Mouse (Mus musculus) forebrain, embryonic 12.5 days (tissue): Measurements from ENCODE around the gene Anapc15. TPM values are rescaled to one million over a fixed set of nuclear protein-coding genes. Genes with fewer than 3 reads are reported as not detected.

Experiments
- ATAC-seq: fragments of 200-750 bp; cut with Nextera tagmentation; 2 replicates; pipeline ENCODE4 v1.8.0; 2017; ENCODE audit warnings: moderate TSS enrichment; ENCODE audit not compliant: low FRiP score
- H3K27ac ChIP-seq: fragments of 300-500 bp; sonication (generic); 2 replicates; pipeline ENCODE4 v1.5.1; 2016; ENCODE audit warnings: mild to moderate bottlenecking
- H3K27me3 ChIP-seq: fragments of 300-500 bp; sonication (generic); 2 replicates; pipeline ENCODE4 v1.6.1; 2016; ENCODE audit warnings: mild to moderate bottlenecking
- H3K36me3 ChIP-seq: fragments of 300-500 bp; sonication (generic); replicated peaks from 2 replicates; pipeline ENCODE4 v1.6.1; 2016; ENCODE audit warnings: mild to moderate bottlenecking
- H3K4me1 ChIP-seq: fragments of 300-500 bp; sonication (generic); 2 replicates; pipeline ENCODE4 v1.6.1; 2016
- H3K4me2 ChIP-seq: fragments of 300-500 bp; sonication (generic); 2 replicates; pipeline ENCODE4 v1.6.1; 2016; ENCODE audit warnings: mild to moderate bottlenecking, moderate library complexity
- H3K4me3 ChIP-seq: fragments of 300-500 bp; sonication (generic); replicated peaks from 2 replicates; pipeline ENCODE4 v1.5.1; 2016; ENCODE audit warnings: mild to moderate bottlenecking
- H3K9ac ChIP-seq: fragments of 300-500 bp; sonication (generic); 2 replicates; pipeline ENCODE4 v1.6.1; 2016; ENCODE audit warnings: mild to moderate bottlenecking
- H3K9me3 ChIP-seq: fragments of 300-500 bp; sonication (generic); 2 replicates; pipeline ENCODE4 v1.6.1; 2016
- WGBS: fragments of 180-500 bp; shearing (Covaris S2); methylation state at CpG from one replicate; pipeline ENCODE4 v1.1.7; 2016; 5-methylcytosine and 5-hydroxymethylcytosine counted together
- polyA plus RNA-seq: library from polyadenylated mRNA; unstranded; fragments of >200 nt; fragmentation: Nextera tagmentation; extraction: Ambion mirVana; gene quantifications from 2 replicates; pipeline ENCODE4 v1.2.1, GENCODE M21; 2016

Anapc15 gene
- polyA plus RNA-seq, 1 experiment from 2014 or later, result 96.9 TPM

- H3K4me3 ChIP-seq, result no peak within 1 kb of the TSS
- H3K4me2 ChIP-seq, result no peak within 1 kb of the TSS
- no peaks in the 10 kb centered on the region for H3K9me3 ChIP-seq
- H3K27ac ChIP-seq, result no peak within 1 kb of the TSS
- no peaks in the 10 kb centered on the region for H3K27me3 ChIP-seq
- H3K4me1 ChIP-seq, result no peaks in the 10 kb centered on the region
- ATAC-seq, result no peak
- WGBS, result 90% methylated on average over 4 of the region's 4 CpGs
- no peak within 1 kb of the TSS for H3K9ac ChIP-seq
- H3K36me3 ChIP-seq, result no peaks in the 10 kb centered on the region
Measured at GRCm38 (mm10) chr7:101857094-101857493, 6.4 kb upstream of the Anapc15 start, which contains the start of gene Folr2. Folr2 (minus strand) TSS chr7:101857194.

DNA sequence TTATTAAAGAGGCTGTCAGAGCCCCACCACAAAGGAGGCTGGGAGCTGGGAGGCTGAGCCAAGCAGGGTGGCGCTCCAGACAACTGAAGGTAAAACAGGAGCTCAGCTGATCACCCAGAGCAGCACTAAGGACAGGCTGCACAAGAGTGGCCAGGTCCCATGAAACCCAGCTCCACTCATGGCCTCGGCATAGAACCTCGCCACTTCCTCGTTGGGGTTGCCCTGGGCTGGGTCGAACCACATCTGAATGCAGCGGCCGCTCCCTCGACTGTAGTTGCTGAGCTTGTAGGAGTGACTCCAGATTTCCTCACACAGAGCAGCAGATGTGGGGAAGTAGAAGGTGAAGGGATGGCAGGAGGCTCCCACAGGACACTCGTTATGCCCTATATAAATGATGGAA lies 5.2 kb upstream of the Anapc15 start:
- WGBS, result 87% methylated on average over 9 of the region's 9 CpGs
- no peak for ATAC-seq

GRCm38 (mm10) chr7:101860978-101861377 lies 2.5 kb upstream of the Anapc15 start:
- ATAC-seq, result no peak
- H3K27ac ChIP-seq, result no peak overlapping the region
- H3K4me1 ChIP-seq, result no peaks in the 10 kb centered on the region
- H3K9ac ChIP-seq, result no peak overlapping the region
- no peak overlapping the region for H3K4me3 ChIP-seq
- no peak overlapping the region for H3K4me2 ChIP-seq
- H3K27me3 ChIP-seq, result no peaks in the 10 kb centered on the region
- H3K9me3 ChIP-seq, result no peaks in the 10 kb centered on the region
- no peaks in the 10 kb centered on the region for H3K36me3 ChIP-seq

More for the DNA sequence above, 5.2 kb upstream of the Anapc15 start:
- Histone ChIP-seq H3K9ac (no peak overlapping the region), H3K27ac (no peak overlapping the region), H3K4me3 (no peak overlapping the region), H3K36me3 (no peaks in the 10 kb centered on the region), H3K4me2 (no peak overlapping the region), H3K4me1 (no peaks in the 10 kb centered on the region), H3K9me3 (no peaks in the 10 kb centered on the region), H3K27me3 (no peaks in the 10 kb centered on the region)

GRCm38 (mm10) chr7:101862291-101862690 lies 1.2 kb upstream of the Anapc15 start:
- Histone ChIP-seq H3K4me1 (no peaks in the 10 kb centered on the region), H3K9ac (no peak overlapping the region), H3K27ac (no peak overlapping the region), H3K9me3 (no peaks in the 10 kb centered on the region), H3K4me2 (no peak overlapping the region), H3K36me3 (no peaks in the 10 kb centered on the region), H3K4me3 (no peak overlapping the region), H3K27me3 (no peaks in the 10 kb centered on the region)
- ATAC-seq, result no peak
- 72% methylated on average over 3 of the region's 3 CpGs for WGBS

GRCm38 (mm10) chr7:101866491-101867265 lies 3.2 kb downstream of the Anapc15 start:
- Histone ChIP-seq H3K4me2 (no peak overlapping the region), H3K36me3 (no peaks in the 10 kb centered on the region), H3K9ac (no peak overlapping the region), H3K4me3 (no peak overlapping the region), H3K4me1 (peaks cover 4% of the 10 kb centered on the region), H3K9me3 (no peaks in the 10 kb centered on the region), H3K27me3 (no peaks in the 10 kb centered on the region), H3K27ac (no peak overlapping the region)
- ATAC-seq, result no peak
- WGBS, result 74% methylated on average over 11 of the region's 11 CpGs

GRCm38 (mm10) chr7:101867482-101867881 lies 4.0 kb downstream of the Anapc15 start:
- Histone ChIP-seq H3K9me3 (no peaks in the 10 kb centered on the region), H3K9ac (no peak overlapping the region), H3K4me3 (no peak overlapping the region), H3K36me3 (no peaks in the 10 kb centered on the region), H3K27ac (no peak overlapping the region), H3K4me2 (no peak overlapping the region), H3K27me3 (no peaks in the 10 kb centered on the region), H3K4me1 (peaks cover 4% of the 10 kb centered on the region)
- ATAC-seq, result no peak
- 92% methylated on average over 4 of the region's 4 CpGs for whole genome bisulfite sequencing

GRCm38 (mm10) chr7:101868241-101869162 lies 5.0 kb downstream of the Anapc15 start:
- Histone ChIP-seq H3K27me3 (no peaks in the 10 kb centered on the region), H3K4me1 (peaks cover 4% of the 10 kb centered on the region), H3K9ac (no peak overlapping the region), H3K4me3 (no peak overlapping the region), H3K9me3 (no peaks in the 10 kb centered on the region), H3K4me2 (no peak overlapping the region), H3K36me3 (no peaks in the 10 kb centered on the region), H3K27ac (peak overlapping the region; percentile 31)
- ATAC-seq, result no peak
- WGBS, result 53% methylated on average over 13 of the region's 13 CpGs

DNA sequence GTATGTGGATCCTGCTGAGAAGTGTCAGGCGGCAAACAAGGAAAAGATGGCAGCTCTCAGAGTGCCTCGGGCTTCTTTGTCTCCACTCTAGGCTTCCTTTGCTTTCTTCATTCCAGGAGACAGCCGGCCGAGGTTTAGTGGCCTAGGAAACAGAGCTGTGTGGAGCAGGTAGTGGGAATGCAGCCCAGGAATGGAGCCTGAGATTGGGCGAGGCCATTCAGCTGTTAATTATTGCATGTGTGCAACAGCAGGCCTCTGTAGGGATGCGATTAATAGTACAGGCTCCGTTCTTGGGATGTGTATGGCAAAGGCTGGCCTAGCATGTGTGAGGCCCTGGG lies 5.6 kb downstream of the Anapc15 start:
- Histone ChIP-seq H3K27me3 (no peaks in the 10 kb centered on the region), H3K36me3 (no peaks in the 10 kb centered on the region), H3K27ac (peak overlapping the region; percentile 31), H3K4me3 (no peak overlapping the region), H3K9me3 (no peaks in the 10 kb centered on the region), H3K4me2 (no peak overlapping the region), H3K4me1 (peaks cover 4% of the 10 kb centered on the region), H3K9ac (no peak overlapping the region)
- ATAC-seq, result no peak
- 61% methylated on average over 7 of the region's 7 CpGs for WGBS

DNA sequence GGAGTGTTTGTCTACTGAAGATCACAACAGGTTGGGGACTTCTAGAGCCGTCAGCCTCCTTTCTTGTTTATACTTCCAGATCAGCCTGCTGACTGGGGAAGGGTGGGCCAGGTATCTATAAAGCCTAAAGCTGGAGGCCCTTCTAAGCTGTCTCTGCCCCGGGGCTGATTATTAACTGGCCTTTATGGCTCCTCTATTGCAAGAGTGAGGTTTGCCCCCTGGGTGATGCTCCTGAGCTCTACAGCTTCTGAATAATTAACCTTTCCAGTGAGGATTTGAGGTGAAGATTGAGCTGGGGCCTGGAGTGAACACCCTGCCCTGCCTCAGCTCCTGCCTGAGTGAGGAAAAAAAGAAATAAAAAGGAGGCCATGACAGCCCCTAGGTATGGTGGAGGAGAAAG lies 7.1 kb downstream of the Anapc15 start, which contains the start of gene Folr1:
TSS of gene Folr1 (minus strand) at position 160 of the 400 bp plus-strand sequence.
- Histone ChIP-seq H3K9ac (no peak within 1 kb of the TSS), H3K9me3 (no peaks in the 10 kb centered on the region), H3K36me3 (no peaks in the 10 kb centered on the region), H3K4me1 (peaks cover 4% of the 10 kb centered on the region), H3K27ac (no peak within 1 kb of the TSS), H3K4me3 (no peak within 1 kb of the TSS), H3K4me2 (no peak within 1 kb of the TSS), H3K27me3 (no peaks in the 10 kb centered on the region)
- WGBS, result 84% methylated on average over 2 of the region's 2 CpGs
- ATAC-seq, result no peak

DNA sequence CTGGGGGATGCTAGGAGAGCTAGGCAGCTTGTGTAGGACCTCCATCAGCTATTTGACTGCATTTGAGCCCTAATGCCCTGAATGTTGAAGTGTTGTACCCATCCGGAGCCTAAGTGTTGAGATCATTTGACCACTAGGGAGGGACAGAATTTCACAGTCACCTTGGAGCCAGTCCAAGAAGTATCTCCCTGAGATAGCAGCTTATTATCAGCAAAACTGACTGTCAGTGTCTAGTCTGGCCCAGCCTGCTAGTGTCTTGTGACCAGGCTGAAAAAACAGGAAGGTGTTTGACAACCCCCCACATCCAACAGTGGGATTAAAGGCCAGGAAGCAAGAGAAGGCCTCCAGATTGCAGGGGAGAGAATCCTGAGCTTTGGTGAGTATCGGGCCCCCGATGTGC lies 7.8 kb downstream of the Anapc15 start:
- Histone ChIP-seq H3K36me3 (no peaks in the 10 kb centered on the region), H3K4me3 (no peak overlapping the region), H3K27ac (no peak overlapping the region), H3K9me3 (no peaks in the 10 kb centered on the region), H3K4me2 (no peak overlapping the region), H3K27me3 (no peaks in the 10 kb centered on the region), H3K4me1 (peaks cover 4% of the 10 kb centered on the region), H3K9ac (no peak overlapping the region)
- ATAC-seq, result no peak
- WGBS, result 88% methylated on average over 3 of the region's 3 CpGs

DNA sequence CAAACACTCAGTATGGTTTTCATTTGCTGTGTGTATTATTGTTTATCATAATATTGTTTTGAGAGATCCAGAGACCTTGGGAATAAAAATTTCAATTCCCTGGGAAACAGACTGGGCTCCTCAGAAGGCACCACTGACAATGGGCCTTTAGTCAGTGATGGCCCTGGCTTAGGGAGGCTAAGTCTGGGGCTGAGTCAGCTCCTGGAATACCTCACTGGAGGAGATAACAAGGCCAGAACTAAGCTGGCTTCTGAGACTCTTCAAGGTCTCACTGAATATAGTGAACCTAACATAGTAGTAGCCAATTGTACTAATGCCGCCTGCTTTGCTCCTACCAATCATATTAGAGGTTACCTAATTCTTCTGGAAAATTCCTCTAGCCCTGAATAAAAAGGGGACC lies 12.5 kb downstream of the Anapc15 start:
- Histone ChIP-seq H3K4me3 (no peak overlapping the region), H3K4me1 (no peaks in the 10 kb centered on the region), H3K9ac (no peak overlapping the region), H3K4me2 (no peak overlapping the region), H3K36me3 (no peaks in the 10 kb centered on the region), H3K27ac (no peak overlapping the region), H3K27me3 (no peaks in the 10 kb centered on the region), H3K9me3 (no peaks in the 10 kb centered on the region)
- ATAC-seq, result no peak
- WGBS, result 89% methylated on average over 1 of the region's 1 CpGs

DNA sequence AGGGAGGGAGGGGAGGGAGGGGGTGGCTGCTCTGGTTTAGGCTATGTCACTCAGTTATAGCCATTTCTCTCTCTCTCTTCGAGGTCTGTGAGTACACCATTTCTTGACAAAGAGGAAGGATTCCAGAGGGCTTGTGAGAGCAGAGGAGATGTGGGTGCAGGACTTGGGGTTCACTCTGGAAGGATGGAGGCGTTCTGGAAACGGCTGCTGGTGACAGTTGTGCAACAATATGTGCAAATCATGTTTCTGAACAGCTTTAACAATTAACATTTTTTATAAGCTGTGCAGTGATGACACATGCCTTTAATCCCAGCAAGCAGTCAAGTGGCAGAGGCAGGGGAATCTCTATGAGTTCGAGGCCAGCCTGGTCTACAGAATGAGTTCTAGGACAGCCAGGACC lies 17.3 kb downstream of the Anapc15 start:
- H3K4me1 ChIP-seq, result no peaks in the 10 kb centered on the region
- H3K27me3 ChIP-seq, result no peaks in the 10 kb centered on the region
- no peak overlapping the region for H3K27ac ChIP-seq
- H3K9ac ChIP-seq, result no peak overlapping the region
- WGBS, result 66% methylated on average over 4 of the region's 4 CpGs
- no peak overlapping the region for H3K4me3 ChIP-seq
- H3K36me3 ChIP-seq, result no peaks in the 10 kb centered on the region
- H3K4me2 ChIP-seq, result no peak overlapping the region
- no peaks in the 10 kb centered on the region for H3K9me3 ChIP-seq
- ATAC-seq, result no peak
